8 mouse cellular contexts compared by ENCODE assay signal in the genomic region with DNA sequence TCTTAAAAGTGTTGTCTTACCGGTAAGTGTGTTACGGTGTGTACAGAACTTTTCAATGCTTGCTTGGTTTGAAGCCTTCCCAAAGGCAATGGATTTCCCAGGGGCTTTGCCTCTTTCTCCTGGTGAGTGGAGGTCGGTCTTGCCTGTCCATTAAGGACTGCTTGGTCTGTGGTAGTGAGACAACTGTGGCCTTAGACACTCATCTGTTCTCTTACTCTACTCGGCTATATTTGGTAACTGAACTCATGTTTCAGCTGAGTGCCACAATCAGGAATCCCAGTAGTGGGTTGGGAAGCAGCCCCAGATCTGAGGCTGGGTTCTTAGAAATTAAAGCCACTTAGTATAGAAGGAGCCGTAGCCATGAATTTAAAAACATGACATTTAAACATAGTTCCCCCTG. TPM values are rescaled to one million over a fixed set of nuclear protein-coding genes. Genes with fewer than 3 reads are reported as not detected.
DNase-seq lines count a peak whose midpoint lies in the region; ATAC-seq and TF ChIP-seq lines count a peak whose summit lies in the region.

A gene (minus strand): TSS at position 170 of the 400 bp plus-strand sequence.

- no peak for TF ChIP-seq CTCF in kidney, postnatal 0 days (IDR thresholded peaks at IDR 0.05; ENCODE audit: low read depth)
- TF ChIP-seq CTCF in heart, postnatal 0 days (IDR thresholded peaks at IDR 0.05; ENCODE audit: low read depth) = no peak

- peak; percentile 75; the same call in 1 of the 2 replicates for TF ChIP-seq EP300 in heart, postnatal 0 days (IDR thresholded peaks at IDR 0.05; ENCODE audit: low read depth)

- H3K4me3 ChIP-seq in kidney, postnatal 0 days (replicated peaks; ENCODE audit: low read depth, low read length) = no peak within 1 kb of the TSS
- H3K4me3 ChIP-seq in forebrain, embryonic 11.5 days (ENCODE audit: low read depth, low read length) = no peak within 1 kb of the TSS
- peak within 1 kb of the TSS; percentile 58 for H3K4me3 ChIP-seq in heart, postnatal 0 days (ENCODE audit: low read depth, low read length)
- no peak within 1 kb of the TSS for H3K4me3 ChIP-seq in midbrain, embryonic 15.5 days

- H3K9me3 ChIP-seq in kidney, postnatal 0 days (replicated peaks; ENCODE audit: low read length) = no peaks in the 10 kb centered on the region
- no peaks in the 10 kb centered on the region for H3K9me3 ChIP-seq in forebrain, embryonic 11.5 days (ENCODE audit: control insufficient read depth, low read length)
- H3K9me3 ChIP-seq in heart, postnatal 0 days (replicated peaks; ENCODE audit: control insufficient read depth, low read length) = no peaks in the 10 kb centered on the region
- H3K9me3 ChIP-seq in midbrain, embryonic 15.5 days = no peaks in the 10 kb centered on the region

- ATAC-seq in kidney, postnatal 0 days (replicated peaks; ENCODE audit: low FRiP score, low read depth) = no peak
- no peak for ATAC-seq in forebrain, embryonic 11.5 days (replicated peaks; ENCODE audit: low FRiP score)
- peak; percentile 93 for ATAC-seq in heart, postnatal 0 days (ENCODE audit: insufficient read depth, low read depth)
- ATAC-seq in midbrain, embryonic 15.5 days (replicated peaks) = no peak
- no peak for ATAC-seq in inflammation-experienced regulatory T-cells, adult 6 months

- no peak within 1 kb of the TSS for H3K9ac ChIP-seq in kidney, postnatal 0 days (ENCODE audit: low read depth, low read length)
- no peak within 1 kb of the TSS for H3K9ac ChIP-seq in forebrain, embryonic 11.5 days (ENCODE audit: low read length)
- peak within 1 kb of the TSS; percentile 80 for H3K9ac ChIP-seq in heart, postnatal 0 days (replicated peaks; ENCODE audit: low read depth, low read length)
- H3K9ac ChIP-seq in midbrain, embryonic 15.5 days = no peak within 1 kb of the TSS

- no peaks in the 10 kb centered on the region for H3K36me3 ChIP-seq in kidney, postnatal 0 days (ENCODE audit: insufficient read depth, low read length)
- no peaks in the 10 kb centered on the region for H3K36me3 ChIP-seq in forebrain, embryonic 11.5 days (ENCODE audit: control insufficient read depth, insufficient read depth, low read length)
- H3K36me3 ChIP-seq in heart, postnatal 0 days (replicated peaks; ENCODE audit: control insufficient read depth, insufficient read depth, low read length) = peaks cover 3% of the 10 kb centered on the region; the same call in 1 of the 2 replicates
- H3K36me3 ChIP-seq in midbrain, embryonic 15.5 days (replicated peaks) = no peaks in the 10 kb centered on the region

- 87% methylated on average over 5 of the region's 5 CpGs for WGBS in kidney, postnatal 0 days
- WGBS in forebrain, embryonic 11.5 days = 90% methylated on average over 5 of the region's 5 CpGs
- WGBS in heart, postnatal 0 days = 29% methylated on average over 5 of the region's 5 CpGs
- 88% methylated on average over 5 of the region's 5 CpGs for WGBS in midbrain, embryonic 15.5 days

- H3K4me2 ChIP-seq in kidney, postnatal 0 days (ENCODE audit: low read length) = no peak within 1 kb of the TSS
- no peak within 1 kb of the TSS for H3K4me2 ChIP-seq in forebrain, embryonic 11.5 days (ENCODE audit: low read depth, low read length, severe bottlenecking)
- H3K4me2 ChIP-seq in heart, postnatal 0 days (ENCODE audit: low read depth, low read length) = peak within 1 kb of the TSS; percentile 60
- no peak within 1 kb of the TSS for H3K4me2 ChIP-seq in midbrain, embryonic 15.5 days

- H3K27ac ChIP-seq in kidney, postnatal 0 days = no peak within 1 kb of the TSS
- H3K27ac ChIP-seq in forebrain, embryonic 11.5 days (ENCODE audit: low read depth, low read length) = no peak within 1 kb of the TSS
- H3K27ac ChIP-seq in heart, postnatal 0 days (ENCODE audit: low read depth) = peak within 1 kb of the TSS; percentile 97
- H3K27ac ChIP-seq in midbrain, embryonic 15.5 days = no peak within 1 kb of the TSS

- no peak for DNase-seq in kidney, postnatal 0 days (ENCODE audit: low spot score)
- DNase-seq in kidney, postnatal 25 days = no peak
- DNase-seq in forebrain, embryonic 11.5 days (ENCODE audit: low spot score) = no peak
- peak; percentile 94 for DNase-seq in heart, postnatal 0 days (ENCODE audit: low spot score)
- no peak for DNase-seq in cerebellum, adult 18-20 months
- no peak for DNase-seq in spleen, postnatal 4 days (ENCODE audit: low spot score in 2 of 2)

- H3K4me1 ChIP-seq in kidney, postnatal 0 days (replicated peaks; ENCODE audit: insufficient read depth, low read length) = no peaks in the 10 kb centered on the region
- H3K4me1 ChIP-seq in forebrain, embryonic 11.5 days (replicated peaks; ENCODE audit: control insufficient read depth, insufficient read depth, low read length) = no peaks in the 10 kb centered on the region
- 0 out of 2 replicates have a peak, but pooled peaks cover 9% of the 10 kb centered on the region for H3K4me1 ChIP-seq in heart, postnatal 0 days (ENCODE audit: control insufficient read depth, insufficient read depth)
- no peaks in the 10 kb centered on the region for H3K4me1 ChIP-seq in midbrain, embryonic 15.5 days

- H3K27me3 ChIP-seq in kidney, postnatal 0 days (ENCODE audit: insufficient read depth, low read length) = no peaks in the 10 kb centered on the region
- no peaks in the 10 kb centered on the region for H3K27me3 ChIP-seq in forebrain, embryonic 11.5 days (ENCODE audit: control insufficient read depth, insufficient read depth, low read length)
- H3K27me3 ChIP-seq in heart, postnatal 0 days (ENCODE audit: control insufficient read depth, insufficient read depth, low read length) = no peaks in the 10 kb centered on the region
- H3K27me3 ChIP-seq in midbrain, embryonic 15.5 days (replicated peaks) = no peaks in the 10 kb centered on the region

RNA-seq across cellular contexts. Expression of the gene that starts here (rescaled TPM):
- 49.7 and 57.7 TPM in 2 replicates for polyA plus RNA-seq in kidney, postnatal 0 days (2015; fragmentation: Nextera tagmentation; extraction: Ambion mirVana)
- polyA plus RNA-seq in forebrain, embryonic 11.5 days (2014; fragmentation: Nextera tagmentation; extraction: Ambion mirVana) = 49.4 and 56.7 TPM in 2 replicates
- 103 and 111 TPM in 2 replicates for total RNA-seq in heart, postnatal 0 days (2014; rRNA removed; ENCODE audit: low replicate concordance)
- 121 and 127 TPM in 2 replicates for polyA plus RNA-seq in heart, postnatal 0 days (2015; fragmentation: Nextera tagmentation; extraction: Ambion mirVana)
- 17.3 and 20.1 TPM in 2 replicates for polyA plus RNA-seq in midbrain, embryonic 15.5 days (2015; fragmentation: Nextera tagmentation; extraction: Ambion mirVana)
- polyA plus RNA-seq in inflammation-experienced regulatory T-cells, adult 6 months (2017; shearing (Covaris generic)) = 1 to 10 TPM in 1 of 3 experiments, under 1 TPM in 2; 0.67 to 1.3 (median 0.73) TPM
